Mouse (Mus musculus) neural tube, embryonic 11.5 days (tissue): Measurements from ENCODE around the gene Nmrk2. TPM values are rescaled to one million over a fixed set of nuclear protein-coding genes. Genes with fewer than 3 reads are reported as not detected.
"Not testable (repeated sequence)": the region's sequence is repeated elsewhere in the genome, so short reads cannot be mapped to it uniquely, and the experiment has no call there.

Experiments used
- ATAC-seq: fragments of 200-750 bp; cut with Nextera tagmentation; 2 replicates; pipeline ENCODE4 v1.8.0; 2017; ENCODE audit warnings: moderate number of reproducible peaks, mild to moderate bottlenecking, moderate TSS enrichment, moderate library complexity; ENCODE audit not compliant: insufficient read depth, low FRiP score, low TSS enrichment
- DNase-seq: peaks from one replicate; pipeline ENCODE4 v3.0.0-alpha.2; 2015; ENCODE audit warnings: low spot score
- H3K27ac ChIP-seq: fragments of 300-500 bp; sonication (generic); 2 replicates; pipeline ENCODE4 v1.5.1; 2014; ENCODE audit warnings: low read depth, mild to moderate bottlenecking, low read length
- H3K27me3 ChIP-seq: fragments of 300-500 bp; sonication (generic); 2 replicates; pipeline ENCODE4 v1.6.1; 2014; ENCODE audit warnings: mild to moderate bottlenecking, low read length, mixed read lengths; ENCODE audit not compliant: control insufficient read depth, insufficient read depth
- H3K36me3 ChIP-seq: fragments of 300-500 bp; sonication (generic); 2 replicates; pipeline ENCODE4 v1.6.1; 2014; ENCODE audit warnings: mild to moderate bottlenecking, low read length, moderate library complexity, mixed read lengths; ENCODE audit not compliant: control insufficient read depth, insufficient read depth
- H3K4me1 ChIP-seq: fragments of 300-500 bp; sonication (generic); 2 replicates; pipeline ENCODE4 v1.6.1; 2014; ENCODE audit warnings: low read length, mixed read lengths; ENCODE audit not compliant: control insufficient read depth, insufficient read depth
- H3K4me2 ChIP-seq: fragments of 300-500 bp; sonication (generic); 2 replicates; pipeline ENCODE4 v1.6.1; 2014; ENCODE audit warnings: low read depth, mild to moderate bottlenecking, moderate library complexity
- H3K4me3 ChIP-seq: fragments of 300-500 bp; sonication (generic); 2 replicates; pipeline ENCODE4 v1.5.1; 2014; ENCODE audit warnings: low read depth, low read length
- H3K9ac ChIP-seq: fragments of 300-500 bp; sonication (generic); 2 replicates; pipeline ENCODE4 v1.6.1; 2014; ENCODE audit warnings: mild to moderate bottlenecking, low read length
- H3K9me3 ChIP-seq: fragments of 300-500 bp; sonication (generic); 2 replicates; pipeline ENCODE4 v1.6.1; 2016; ENCODE audit warnings: low read length; ENCODE audit not compliant: control insufficient read depth
- WGBS: fragments of 180-500 bp; shearing (Covaris S2); extraction: QIAGEN DNeasy Blood & Tissue Kit; methylation state at CpG from one replicate; pipeline ENCODE4 v1.1.7; 2014; 5-methylcytosine and 5-hydroxymethylcytosine counted together
- polyA plus RNA-seq: library from polyadenylated mRNA; unstranded; fragments of >200 nt; fragmentation: Nextera tagmentation; extraction: Ambion mirVana; gene quantifications from 2 replicates; pipeline ENCODE4 v1.2.1, GENCODE M21; 2014

Nmrk2 gene
- polyA plus RNA-seq, 1 experiment from 2014 or later, result 0.12 TPM

- H3K4me2 ChIP-seq, result peak within 1 kb of the TSS; percentile 63
- no peak for ATAC-seq
- H3K27ac ChIP-seq, result 0 out of 2 replicates have a peak within 1 kb of the TSS, but pooled peaks have one; percentile 46
- H3K36me3 ChIP-seq, result peaks cover 32% of the 10 kb centered on the region
- H3K4me3 ChIP-seq, result peak within 1 kb of the TSS; percentile 60
- WGBS, result 85% methylated on average over 5 of the region's 5 CpGs
- no peaks in the 10 kb centered on the region for H3K27me3 ChIP-seq
- no peak for DNase-seq
- peak within 1 kb of the TSS; percentile 68 for H3K9ac ChIP-seq
- H3K4me1 ChIP-seq, result peaks cover 4% of the 10 kb centered on the region; the same call in 1 of the 2 replicates
- no peaks in the 10 kb centered on the region for H3K9me3 ChIP-seq
Observed at GRCm38 (mm10) chr10:81183805-81184204, 18.0 kb downstream of the Nmrk2 start, which contains the start of gene 4930442H23Rik. 4930442H23Rik (minus strand) TSS chr10:81183849.

GRCm38 (mm10) chr10:81182336-81183333, 19.2 kb downstream of the Nmrk2 start, which contains the start of gene Dapk3:
Dapk3 (plus strand) TSS chr10:81183005.
- peak within 1 kb of the TSS; percentile 63 for H3K4me2 ChIP-seq
- H3K27ac ChIP-seq, result 0 out of 2 replicates have a peak within 1 kb of the TSS, but pooled peaks have one; percentile 46
- no peaks in the 10 kb centered on the region for H3K27me3 ChIP-seq
- peaks cover 8% of the 10 kb centered on the region for H3K4me1 ChIP-seq
- peak within 1 kb of the TSS; percentile 68 for H3K9ac ChIP-seq
- 4% methylated on average over 53 of the region's 53 CpGs for WGBS
- no peaks in the 10 kb centered on the region for H3K9me3 ChIP-seq
- peaks cover 41% of the 10 kb centered on the region for H3K36me3 ChIP-seq
- peak; percentile 97 for DNase-seq
- peak; percentile 95 for ATAC-seq
- H3K4me3 ChIP-seq, result peak within 1 kb of the TSS; percentile 60

GRCm38 (mm10) chr10:81181860-81182259, 20.0 kb downstream of the Nmrk2 start:
- not testable (repeated sequence) for H3K4me3 ChIP-seq, H3K4me2 ChIP-seq, ATAC-seq, DNase-seq, H3K9me3 ChIP-seq, H3K27ac ChIP-seq, H3K9ac ChIP-seq, H3K27me3 ChIP-seq
- peaks cover 44% of the 10 kb centered on the region for H3K36me3 ChIP-seq
- H3K4me1 ChIP-seq, result peaks cover 11% of the 10 kb centered on the region
- 89% methylated on average over 8 of the region's 12 CpGs for WGBS

- DNase-seq (no peak), ATAC-seq (no peak)
- Histone ChIP-seq H3K9ac (no peak overlapping the region), H3K4me3 (no peak overlapping the region), H3K36me3 (peaks cover 44% of the 10 kb centered on the region), H3K4me2 (no peak overlapping the region), H3K9me3 (no peaks in the 10 kb centered on the region), H3K27me3 (no peaks in the 10 kb centered on the region), H3K4me1 (peaks cover 11% of the 10 kb centered on the region), H3K27ac (no peak overlapping the region)
- WGBS, result 92% methylated on average over 13 of the region's 13 CpGs
Observed at GRCm38 (mm10) chr10:81180946-81181345, 20.9 kb downstream of the Nmrk2 start.

GRCm38 (mm10) chr10:81179451-81180342, 22.2 kb downstream of the Nmrk2 start:
- Histone ChIP-seq H3K27me3 (no peaks in the 10 kb centered on the region), H3K9ac (no peak overlapping the region), H3K9me3 (no peaks in the 10 kb centered on the region), H3K27ac (no peak overlapping the region), H3K36me3 (peaks cover 42% of the 10 kb centered on the region), H3K4me2 (no peak overlapping the region), H3K4me1 (peaks cover 15% of the 10 kb centered on the region), H3K4me3 (no peak overlapping the region)
- ATAC-seq (no peak), DNase-seq (no peak)
- 92% methylated on average over 32 of the region's 32 CpGs for WGBS

- Histone ChIP-seq H3K9me3 (no peaks in the 10 kb centered on the region), H3K4me2 (no peak overlapping the region), H3K4me1 (peaks cover 15% of the 10 kb centered on the region), H3K36me3 (peaks cover 42% of the 10 kb centered on the region), H3K27me3 (no peaks in the 10 kb centered on the region), H3K9ac (no peak overlapping the region), H3K27ac (no peak overlapping the region), H3K4me3 (no peak overlapping the region; the same call in 1 of the 2 replicates)
- ATAC-seq, result no peak
- 94% methylated on average over 11 of the region's 11 CpGs for WGBS
- no peak for DNase-seq
Observed at GRCm38 (mm10) chr10:81178927-81179326, 22.9 kb downstream of the Nmrk2 start.

GRCm38 (mm10) chr10:81177958-81178712, 23.7 kb downstream of the Nmrk2 start:
- H3K36me3 ChIP-seq, result peaks cover 42% of the 10 kb centered on the region

More at GRCm38 (mm10) chr10:81177958-81178712, 23.7 kb downstream of the Nmrk2 start:
- DNase-seq (no peak), ATAC-seq (no peak)
- 70% methylated on average over 14 of the region's 14 CpGs for WGBS
- Histone ChIP-seq H3K4me2 (peak overlapping the region; percentile 99), H3K4me3 (peak overlapping the region; percentile 100), H3K27ac (no peak overlapping the region), H3K4me1 (peaks cover 13% of the 10 kb centered on the region), H3K9ac (peak overlapping the region; percentile 99), H3K9me3 (no peaks in the 10 kb centered on the region), H3K27me3 (no peaks in the 10 kb centered on the region)
